Mouse (Mus musculus) kidney, postnatal 10 days (tissue): Measurements from ENCODE around the gene Cep290.

Source experiments
- DNase-seq: peaks from one replicate; pipeline ENCODE4 v3.0.0; 2021; ENCODE audit warnings: mixed read lengths

The Cep290 gene

DNA sequence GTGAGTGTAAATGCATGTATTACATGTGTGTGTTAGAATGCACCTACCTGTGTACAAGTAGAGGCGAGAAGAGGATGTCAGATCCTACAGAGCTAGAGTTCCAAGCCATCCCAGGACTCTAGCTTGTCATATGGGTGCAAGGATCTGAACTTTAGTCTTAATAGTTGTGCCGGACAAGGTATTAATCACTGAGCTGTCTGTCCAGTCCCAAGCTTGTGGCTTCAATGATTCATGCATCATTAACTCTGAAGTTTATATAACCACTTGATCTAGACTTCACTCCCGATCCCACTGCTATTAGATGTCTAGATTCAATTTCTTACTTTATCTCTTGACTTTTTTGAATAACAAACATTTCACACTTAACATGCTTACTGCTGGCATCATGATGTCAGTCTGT is 111.0 kb downstream of the Cep290 start:
- no peak for DNase-seq

DNA sequence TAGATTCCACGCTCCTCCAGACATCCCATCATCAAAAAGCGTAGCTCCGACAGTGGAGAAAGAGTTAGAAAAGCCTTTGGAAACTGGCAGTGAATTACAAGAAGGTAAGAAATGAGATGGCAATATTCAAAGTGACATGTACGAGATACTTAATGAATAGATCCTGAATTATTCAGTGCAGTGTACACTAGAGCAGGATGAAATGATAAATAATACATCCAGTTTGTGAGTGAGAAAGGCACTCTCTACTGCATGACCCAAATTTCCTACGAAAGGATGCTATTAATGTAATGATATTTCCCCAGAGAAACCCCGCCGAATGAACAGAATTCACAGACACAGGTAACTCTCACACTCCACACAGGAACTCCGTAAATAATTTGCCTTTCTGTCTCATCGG is 116.2 kb downstream of the Cep290 start:
- DNase-seq, result no peak

DNA sequence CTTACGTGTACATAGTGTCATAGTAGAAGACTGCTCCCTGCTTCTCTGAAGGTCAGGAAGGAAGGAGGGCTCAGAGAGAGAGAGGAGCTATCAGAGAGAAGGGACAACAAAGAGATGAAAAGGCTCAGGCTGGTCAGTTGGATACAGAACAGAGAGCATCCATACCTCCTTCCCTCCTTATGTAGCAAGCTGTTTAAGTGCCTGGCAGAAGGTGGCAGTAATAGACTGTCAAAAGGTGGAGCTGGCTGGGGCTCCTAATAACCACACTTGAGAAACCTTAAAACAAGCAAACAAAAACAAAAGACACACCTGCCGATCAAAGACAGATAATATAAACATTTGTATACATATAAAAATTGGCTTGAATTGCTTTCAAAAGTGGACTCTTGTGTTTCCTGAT is 116.9 kb downstream of the Cep290 start:
- no peak for DNase-seq

DNA sequence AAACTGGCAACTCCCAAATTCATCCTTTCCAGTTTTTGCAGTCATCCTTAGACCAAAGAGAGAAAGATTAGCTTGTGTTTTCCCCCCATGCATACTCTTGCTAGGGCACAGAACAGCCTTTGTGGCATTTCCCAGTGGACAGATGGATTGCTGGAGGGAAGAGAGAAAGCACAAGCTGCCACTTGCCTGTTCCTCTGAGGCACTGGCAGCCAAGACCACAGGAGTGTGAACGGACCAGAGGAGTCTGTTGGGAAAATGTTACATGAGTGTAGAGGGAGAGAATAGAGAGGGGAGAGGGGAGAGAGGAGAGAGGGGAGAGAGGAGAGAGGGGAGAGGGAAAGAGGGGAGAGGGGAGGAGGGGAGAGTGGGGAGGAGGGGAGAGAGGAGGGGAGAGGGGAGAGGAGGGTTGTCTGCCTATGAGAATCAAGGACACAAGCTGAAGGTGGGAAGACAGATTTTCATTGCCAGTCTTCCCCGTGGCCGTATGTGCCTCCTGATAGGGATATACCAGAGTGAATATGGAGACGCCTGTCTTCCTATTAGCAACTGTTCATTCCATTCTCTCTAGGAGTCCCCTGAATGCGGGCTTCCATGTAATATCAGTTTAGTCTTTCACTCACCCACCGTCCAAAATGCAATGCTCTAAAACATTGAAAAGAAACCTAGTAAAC is 130.0 kb downstream of the Cep290 start:
- no peak for DNase-seq

DNA sequence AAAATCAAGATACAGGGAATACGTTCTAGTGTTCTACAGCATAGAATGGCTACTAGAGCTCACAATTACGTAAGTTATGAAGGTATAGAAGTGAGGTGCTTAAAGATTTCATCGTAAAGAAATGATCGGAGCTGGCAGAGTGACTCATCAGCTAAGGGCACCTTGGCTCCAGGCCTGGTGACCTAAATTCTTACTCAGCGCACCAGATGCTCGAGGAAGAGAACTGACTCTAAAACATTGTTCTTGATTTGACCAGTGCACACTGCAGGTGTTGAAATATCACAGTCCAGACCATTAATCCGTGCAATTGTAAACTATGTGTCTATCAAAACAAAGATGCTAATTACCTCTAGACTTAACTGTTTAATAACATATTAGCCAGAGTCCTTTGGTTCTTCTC is 132.1 kb downstream of the Cep290 start:
- DNase-seq, result no peak

DNA sequence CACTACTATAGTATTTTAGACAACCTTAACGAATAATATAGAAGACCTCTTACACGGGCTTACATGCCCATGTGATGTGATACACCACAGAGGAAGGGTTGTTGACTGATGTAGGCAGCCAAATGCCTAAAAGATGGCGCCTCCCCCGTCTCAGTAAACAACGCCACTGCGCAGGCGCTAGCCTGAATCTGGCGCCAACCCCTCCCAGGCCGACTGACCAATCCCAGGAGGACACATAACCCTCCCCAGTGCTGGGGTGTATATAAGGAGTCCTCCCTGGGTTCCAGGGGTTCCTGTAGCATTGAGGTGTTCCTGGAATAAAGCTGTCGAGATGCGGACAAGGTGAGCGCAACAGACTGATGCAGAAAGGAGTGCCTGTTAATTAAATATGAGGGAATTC is 132.7 kb downstream of the Cep290 start:
- DNase-seq, result no peak

DNA sequence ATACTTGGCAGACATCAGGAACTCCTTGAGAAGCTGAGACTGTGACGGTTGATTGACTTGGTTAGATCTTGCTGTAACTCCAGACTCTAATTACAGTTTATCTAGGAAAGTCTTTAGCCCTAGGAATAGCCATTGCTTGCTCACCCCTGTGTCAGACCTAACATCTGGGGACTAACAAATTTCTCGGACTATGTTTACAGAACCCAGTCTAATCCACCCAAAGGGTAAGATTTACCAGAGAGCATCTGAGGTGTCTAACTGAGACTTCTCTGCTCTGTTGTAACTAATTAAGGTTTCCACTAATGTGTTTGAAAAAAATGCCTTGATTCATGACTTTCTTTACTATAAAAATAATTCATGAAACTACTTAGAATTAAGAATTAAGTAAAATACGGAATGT is 135.1 kb downstream of the Cep290 start:
- DNase-seq, result no peak
